Mouse (Mus musculus) MEL (cell line): ENCODE results near the gene Plbd2.

Experiments
- CTCF ChIP-seq, 3 experiments: IDR thresholded peaks in 2 of 3; conservative IDR thresholded peaks in 1 of 3; 2 replicates each; pipeline ENCODE4 v1.5.1; 2011 to 2012; ENCODE audit warnings: low read length in 3 of 3, low read depth in 2 of 3, mild to moderate bottlenecking in 2 of 3, improper control_type of control experiment in 1 of 3, inconsistent platforms in 1 of 3, mixed read lengths in 1 of 3, moderate library complexity in 1 of 3; ENCODE audit not compliant: control insufficient read depth in 1 of 3, insufficient read depth in 1 of 3, poor library complexity in 1 of 3, severe bottlenecking in 1 of 3
- HCFC1 ChIP-seq: IDR thresholded peaks from 2 replicates; pipeline ENCODE4 v1.6.1; 2012; ENCODE audit warnings: low read depth, mild to moderate bottlenecking, inconsistent platforms, low read length, improper control_type of control experiment, moderate library complexity
- JUND ChIP-seq: IDR thresholded peaks from 2 replicates; pipeline ENCODE4 v1.6.1; 2011; ENCODE audit warnings: low read depth, mild to moderate bottlenecking, improper control_type of control experiment, low read length
- POLR2A ChIP-seq, 2 experiments: IDR thresholded peaks; 2 replicates each; pipeline ENCODE4 v1.6.1; 2011 to 2012; ENCODE audit warnings: low read length in 2 of 2, mild to moderate bottlenecking in 2 of 2, control low read depth in 1 of 2, improper control_type of control experiment in 1 of 2, low read depth in 1 of 2, moderate library complexity in 1 of 2; ENCODE audit not compliant: control insufficient read depth in 1 of 2, insufficient read depth in 1 of 2, poor library complexity in 1 of 2
- RCOR1 ChIP-seq: IDR thresholded peaks from 2 replicates; pipeline ENCODE4 v1.6.1; 2012; ENCODE audit warnings: low read depth, mild to moderate bottlenecking, inconsistent platforms, low read length, improper control_type of control experiment
- SIN3A ChIP-seq: IDR thresholded peaks from 2 replicates; pipeline ENCODE4 v1.6.1; 2012; ENCODE audit warnings: low read length, improper control_type of control experiment, inconsistent platforms

DNA sequence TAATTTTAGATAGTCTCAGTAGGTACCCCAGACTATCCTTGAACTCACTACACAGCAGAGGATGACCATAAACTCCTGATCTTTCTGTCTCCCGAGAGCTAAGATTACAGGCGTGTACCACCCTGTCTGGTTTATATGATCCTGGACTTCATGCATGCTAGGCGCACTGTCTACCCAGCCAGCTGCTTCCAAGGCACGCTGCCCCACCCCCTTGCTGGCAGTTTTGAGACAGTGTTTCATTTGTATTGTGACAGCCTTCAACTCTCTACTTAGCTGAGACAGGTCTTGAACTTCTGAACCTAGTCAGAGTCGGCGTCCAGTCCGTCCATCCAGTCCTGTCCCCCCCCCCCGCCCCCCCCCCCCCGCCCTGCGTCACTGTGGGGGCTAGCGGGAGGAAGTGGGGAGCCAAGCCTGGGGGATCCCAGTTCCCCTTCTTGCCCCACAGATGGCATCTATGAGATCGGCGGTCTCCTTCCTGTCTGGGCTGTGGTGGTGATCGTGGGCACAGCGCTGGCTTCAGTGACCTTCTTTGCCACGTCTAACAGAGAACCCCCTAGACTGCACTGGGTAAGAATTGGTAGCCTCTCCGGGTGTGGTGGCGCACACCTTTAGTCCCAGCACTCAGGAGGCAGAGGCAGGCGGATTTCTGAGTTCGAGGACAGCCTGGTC is 24.0 kb upstream of the Plbd2 start:
- TF ChIP-seq CTCF (IDR thresholded peaks at IDR 0.05 in 2 of 3, conservative IDR thresholded peaks at IDR 0.05 in 1 of 3; ENCODE audit: control insufficient read depth in 1 of 3, insufficient read depth in 1 of 3, low read depth in 2 of 3, low read length in 3 of 3, poor library complexity in 1 of 3, severe bottlenecking in 1 of 3) (no peak), SIN3A (no peak), POLR2A (IDR thresholded peaks at IDR 0.05; ENCODE audit: control insufficient read depth in 1 of 2, insufficient read depth in 1 of 2, low read depth in 1 of 2, low read length in 2 of 2, poor library complexity in 1 of 2) (no peak), RCOR1 (no peak), JUND (no peak), HCFC1 (no peak)
